Mouse (Mus musculus) heart, postnatal 10 days (tissue): Measurements from ENCODE around the gene Ctnnal1. TPM values are rescaled to one million over a fixed set of nuclear protein-coding genes. Genes with fewer than 3 reads are reported as not detected.

Source experiments
- DNase-seq, 2 experiments: peaks; one replicate each; pipeline ENCODE4 v3.0.0; 2021
- intact Hi-C: fragments of 180-260 bp; cut with DNase I; formaldehyde crosslinking; loops from one replicate; pipeline ENCODE4 v1.15.1; 2025
- microRNA-seq, 2 experiments: library from miRNA; unstranded; fragments of <30 nt; microRNA quantifications; one replicate each; pipeline ENCODE4 v1.2.0; 2022
- total RNA-seq, 2 experiments: library from RNA; stranded (reverse); gene quantifications; 2 replicates each; pipeline ENCODE4 v1.2.3; 2021

Gene Ctnnal1
- total RNA-seq, 2 experiments from 2014 or later, result 23.5 to 28.0 TPM

DNA sequence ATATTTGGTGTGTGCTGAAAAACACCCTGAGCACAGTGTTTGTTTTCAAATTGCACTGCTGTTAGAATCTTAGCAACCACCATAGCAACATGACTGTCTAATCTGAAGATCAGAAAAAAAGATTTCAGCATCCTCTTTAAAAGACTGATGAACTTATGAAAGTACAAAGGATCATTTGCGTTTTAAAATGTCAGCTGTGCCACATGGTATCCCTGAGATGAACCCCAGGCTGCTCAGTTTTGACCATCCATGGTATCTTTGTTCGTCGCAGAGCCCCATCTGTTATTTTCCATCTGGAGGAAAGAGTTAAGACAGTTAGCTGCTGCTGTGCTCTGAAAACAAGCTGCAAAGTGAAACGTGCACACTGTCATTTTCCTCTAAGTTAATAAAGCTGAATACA, 52.9 kb downstream of the Ctnnal1 start:
- DNase-seq, result no peak
- intact Hi-C loops, result no loop called here

GRCm38 (mm10) chr4:56811642-56812041, 53.3 kb downstream of the Ctnnal1 start:
- intact Hi-C loops, result no loop called here
- DNase-seq, result no peak

DNA sequence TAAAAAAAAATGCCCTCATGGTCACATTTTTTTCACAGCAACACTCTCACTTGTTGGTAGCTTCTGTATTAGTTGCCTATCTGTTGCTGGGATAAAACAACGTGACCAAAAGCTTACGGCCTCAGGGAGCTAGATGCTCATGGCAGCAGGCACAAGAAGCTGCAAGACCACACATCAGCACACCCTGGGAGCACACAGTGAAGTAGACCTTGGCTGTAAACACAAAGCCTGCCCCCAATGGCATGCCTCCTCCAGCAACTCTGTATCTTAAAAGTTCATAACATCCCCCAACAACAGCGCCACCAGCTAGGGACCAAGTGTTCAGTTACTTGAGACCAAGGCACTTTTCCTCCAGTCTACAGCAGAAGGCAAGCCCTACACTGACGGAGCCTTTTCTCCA, 55.9 kb downstream of the Ctnnal1 start:
- intact Hi-C loops, result no loop called here
- no peak for DNase-seq

- intact Hi-C loops, result loop anchor here (2.0 kb wide), 1 partner anchor 62 kb away; the partner anchor contains the start of gene Ctnnal1
- no peak for DNase-seq
These were observed 62.3 kb downstream of the Ctnnal1 start for GRCm38 (mm10) chr4:56802669-56803150.

GRCm38 (mm10) chr4:56801907-56802668, 62.9 kb downstream of the Ctnnal1 start, which contains the start of the genes Elp1 and Fam206a:
Elp1 (minus strand) TSS chr4:56802331.
Fam206a (plus strand) TSS chr4:56802345.
- DNase-seq, result peak; percentile 97 to 98
- intact Hi-C loops, result loop anchor here (2.0 kb wide), 1 partner anchor 63 kb away; the partner anchor contains the start of gene Ctnnal1

DNA sequence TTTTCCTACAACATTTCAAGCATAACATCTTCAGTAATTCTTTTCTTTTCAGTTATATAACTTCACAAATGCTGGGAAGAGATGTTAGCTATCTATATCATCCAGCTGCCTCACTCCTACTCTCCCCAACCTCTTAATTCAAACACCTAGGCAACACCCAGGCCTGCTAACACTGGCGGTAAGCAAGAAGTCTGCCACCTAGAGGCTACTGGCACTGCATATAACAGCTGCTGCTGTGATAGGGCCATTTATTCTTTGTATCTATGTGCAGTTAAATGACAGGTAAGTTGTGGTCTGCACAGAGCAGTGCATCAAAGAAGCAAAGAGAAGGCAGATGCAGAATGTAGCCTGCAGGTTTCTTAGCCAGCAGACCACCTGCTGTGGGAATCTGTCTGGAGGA, 73.6 kb downstream of the Ctnnal1 start:
- intact Hi-C loops, result no loop called here
- peak in 1 of 2 experiments; percentile 5 for DNase-seq

DNA sequence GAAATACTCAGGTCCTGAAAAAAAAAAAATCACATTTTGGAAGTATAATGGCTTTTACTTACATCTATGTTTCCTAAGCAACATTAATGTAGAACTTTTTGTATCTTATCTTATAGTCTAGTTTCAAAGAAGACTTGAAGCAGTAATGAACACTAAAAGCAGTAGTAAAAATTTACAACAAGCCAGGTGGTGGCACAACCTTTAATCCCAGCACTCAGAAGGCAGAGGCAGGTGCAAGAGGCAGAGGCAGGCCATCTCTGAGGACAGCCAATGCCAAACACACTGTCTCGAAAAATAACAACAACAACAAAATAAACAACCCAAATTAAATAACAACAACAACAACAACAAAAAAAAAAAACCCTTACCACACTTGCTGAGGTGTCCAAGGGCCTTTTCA, 93.9 kb downstream of the Ctnnal1 start:
- DNase-seq, result no peak
- intact Hi-C loops, result no loop called here

GRCm38 (mm10) chr4:56768913-56769312, 96.1 kb downstream of the Ctnnal1 start:
- peak; percentile 77 to 78 for DNase-seq
- intact Hi-C loops, result loop anchor here (5.0 kb wide), 1 partner anchor 47 kb away; no protein-coding TSS in a partner anchor

DNA sequence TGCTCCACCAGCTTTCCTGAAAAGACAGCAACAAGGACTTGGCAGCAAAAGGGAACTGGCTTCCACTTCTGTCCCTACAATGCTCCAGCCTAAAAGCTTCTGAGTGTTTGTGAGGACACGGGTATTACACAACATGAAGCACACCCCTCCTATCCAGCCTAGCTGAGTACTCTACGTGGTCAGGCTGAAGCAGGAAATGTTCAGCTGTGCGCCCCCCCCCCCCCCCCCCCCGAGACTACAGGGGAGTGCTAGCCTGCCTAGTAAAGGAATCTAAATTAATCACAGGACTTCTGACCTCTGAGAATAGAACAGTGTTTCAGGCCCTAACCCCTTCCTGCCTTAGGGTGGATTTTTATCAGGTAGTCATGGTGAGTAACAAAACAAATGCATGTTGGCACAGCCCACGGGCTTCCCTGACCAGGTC, 97.1 kb downstream of the Ctnnal1 start:
- peak; percentile 49 to 55 for DNase-seq
- intact Hi-C loops, result loop anchor here (5.0 kb wide), 1 partner anchor 46 kb away; no protein-coding TSS in a partner anchor

Small RNAs within 50 kb of the gene (microRNA-seq; reads per million reads assigned to microRNA genes)
- gene Mir32, result 77.0 to 85.2 reads per million in 2 experiments

Other genes with a start within 250 kb of the Ctnnal1 start
- gene Gm26657, start 125.1 kb downstream of the Ctnnal1 start, total RNA-seq, result not detected
- not detected for gene Actl7b, start 123.7 kb downstream of the Ctnnal1 start, total RNA-seq
- gene Actl7a, start 121.8 kb downstream of the Ctnnal1 start, total RNA-seq, result not detected
- 10 to 100 TPM; 25.7 to 29.1 TPM for gene Elp1, start 62.9 kb downstream of the Ctnnal1 start, total RNA-seq
- gene Fam206a, start 62.8 kb downstream of the Ctnnal1 start, total RNA-seq, result 1 to 10 TPM; 4.4 to 4.5 TPM
- 10 to 100 TPM; 62.1 to 72.7 TPM for gene Tmem245, start 82.2 kb upstream of the Ctnnal1 start, total RNA-seq
- under 1 TPM in 1 of 2 experiments, not detected in 1; 0.05 TPM for gene Frrs1l, start 125.2 kb upstream of the Ctnnal1 start, total RNA-seq